Mouse (Mus musculus) intestine, embryonic 16.5 days (tissue): ENCODE results near the gene Pax4. TPM values are rescaled to one million over a fixed set of nuclear protein-coding genes. Genes with fewer than 3 reads are reported as not detected.

Source experiments
- ATAC-seq: fragments of 200-750 bp; cut with Nextera tagmentation; 2 replicates; pipeline ENCODE4 v1.8.0; 2017; ENCODE audit warnings: moderate TSS enrichment, moderate library complexity
- H3K27ac ChIP-seq: fragments of 300-500 bp; sonication (generic); 2 replicates; pipeline ENCODE4 v1.5.1; 2014; ENCODE audit warnings: mild to moderate bottlenecking, low read length
- H3K27me3 ChIP-seq: fragments of 300-500 bp; sonication (generic); replicated peaks from 2 replicates; pipeline ENCODE4 v1.6.1; 2014; ENCODE audit warnings: low read length, control low read depth, mixed read lengths; ENCODE audit not compliant: control insufficient read depth, insufficient read depth
- H3K36me3 ChIP-seq: fragments of 300-500 bp; sonication (generic); 2 replicates; pipeline ENCODE4 v1.6.1; 2014; ENCODE audit warnings: low read length, control low read depth; ENCODE audit not compliant: control insufficient read depth, insufficient read depth
- H3K4me1 ChIP-seq: fragments of 300-500 bp; sonication (generic); 2 replicates; pipeline ENCODE4 v1.6.1; 2014; ENCODE audit warnings: low read length, control low read depth, mixed read lengths; ENCODE audit not compliant: control insufficient read depth, insufficient read depth
- H3K4me2 ChIP-seq: fragments of 300-500 bp; sonication (generic); 2 replicates; pipeline ENCODE4 v1.6.1; 2014; ENCODE audit warnings: low read depth, low read length, control low read depth
- H3K4me3 ChIP-seq: fragments of 300-500 bp; sonication (generic); 2 replicates; pipeline ENCODE4 v1.5.1; 2014; ENCODE audit warnings: mild to moderate bottlenecking, low read length
- H3K9ac ChIP-seq: fragments of 300-500 bp; sonication (generic); 2 replicates; pipeline ENCODE4 v1.6.1; 2014; ENCODE audit warnings: low read depth, low read length
- H3K9me3 ChIP-seq: fragments of 300-500 bp; sonication (generic); 2 replicates; pipeline ENCODE4 v1.6.1; 2016; ENCODE audit warnings: low read length, control low read depth; ENCODE audit not compliant: control insufficient read depth
- WGBS: fragments of 180-500 bp; shearing (Covaris S2); extraction: QIAGEN DNeasy Blood & Tissue Kit; methylation state at CpG from one replicate; pipeline ENCODE4 v1.1.7; 2014; 5-methylcytosine and 5-hydroxymethylcytosine counted together
- polyA plus RNA-seq: library from polyadenylated mRNA; unstranded; fragments of >200 nt; fragmentation: Nextera tagmentation; extraction: Ambion mirVana; gene quantifications from 2 replicates; pipeline ENCODE4 v1.2.1, GENCODE M21; 2015

Gene Pax4
- polyA plus RNA-seq, 1 experiment from 2014 or later = 1.8 TPM

- H3K4me2 ChIP-seq = no peak overlapping the region
- no peaks in the 10 kb centered on the region for H3K36me3 ChIP-seq
- no peaks in the 10 kb centered on the region for H3K27me3 ChIP-seq
- H3K4me1 ChIP-seq = no peaks in the 10 kb centered on the region
- H3K9ac ChIP-seq = no peak overlapping the region
- no peaks in the 10 kb centered on the region for H3K9me3 ChIP-seq
- no peak overlapping the region for H3K4me3 ChIP-seq
- no peak for ATAC-seq
- H3K27ac ChIP-seq = no peak overlapping the region
These were observed 10.1 kb upstream of the Pax4 start for GRCm38 (mm10) chr6:28459221-28459668.

DNA sequence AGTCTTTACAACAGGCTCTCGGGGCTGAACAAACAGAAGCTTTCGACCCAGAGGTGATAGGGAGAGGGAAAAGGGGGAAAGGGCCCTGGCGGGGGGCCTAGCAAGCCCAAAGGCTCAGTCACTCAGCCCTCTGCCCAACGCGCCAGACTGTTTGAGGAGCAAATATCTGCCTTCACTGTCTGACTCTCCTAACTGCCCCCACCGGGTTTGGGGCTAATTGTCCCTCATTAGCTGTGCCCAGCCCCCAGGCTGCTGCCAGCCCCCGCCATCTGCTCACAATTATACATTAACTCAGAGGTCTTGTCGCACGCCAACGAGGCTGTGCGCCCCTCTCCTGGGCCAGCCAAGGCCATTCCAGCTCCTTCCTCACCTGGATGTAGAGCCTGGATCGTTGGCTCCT is 1.8 kb upstream of the Pax4 start:
- no peak overlapping the region for H3K9ac ChIP-seq
- no peak overlapping the region for H3K4me3 ChIP-seq
- H3K4me2 ChIP-seq = no peak overlapping the region
- peaks cover 25% of the 10 kb centered on the region for H3K27me3 ChIP-seq
- no peaks in the 10 kb centered on the region for H3K4me1 ChIP-seq
- no peak overlapping the region for H3K27ac ChIP-seq
- H3K36me3 ChIP-seq = no peaks in the 10 kb centered on the region
- no peak for ATAC-seq
- H3K9me3 ChIP-seq = no peaks in the 10 kb centered on the region
- under 1% methylated on average over 12 of the region's 12 CpGs for WGBS

DNA sequence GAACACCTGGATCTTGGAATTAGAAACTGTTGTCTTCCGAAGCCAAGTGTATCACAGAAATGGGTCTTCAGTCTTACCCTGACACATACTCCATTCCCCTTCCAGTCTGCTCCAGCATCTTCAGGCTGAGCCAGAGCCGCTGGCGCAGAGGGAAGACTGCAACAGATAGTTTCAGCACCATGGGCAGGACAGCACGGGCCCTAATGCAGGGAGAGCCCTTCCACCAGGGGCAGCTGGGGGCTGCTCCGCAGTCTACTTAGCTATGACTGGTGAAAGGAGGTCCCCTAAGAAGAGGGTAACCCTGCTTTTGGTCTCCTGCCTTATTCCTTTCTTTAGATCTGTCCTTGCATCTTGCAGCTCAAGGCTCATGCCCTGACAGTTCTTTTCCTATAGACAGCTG is 1.3 kb upstream of the Pax4 start:
- Histone ChIP-seq H3K9ac (no peak overlapping the region), H3K27ac (no peak overlapping the region), H3K36me3 (no peaks in the 10 kb centered on the region), H3K9me3 (no peaks in the 10 kb centered on the region), H3K4me3 (no peak overlapping the region), H3K4me2 (no peak overlapping the region), H3K27me3 (peaks cover 25% of the 10 kb centered on the region), H3K4me1 (no peaks in the 10 kb centered on the region)
- 15% methylated on average over 5 of the region's 5 CpGs for WGBS
- ATAC-seq = no peak

GRCm38 (mm10) chr6:28447937-28448336 is 1.2 kb downstream of the Pax4 start:
- H3K9me3 ChIP-seq = no peaks in the 10 kb centered on the region
- H3K4me2 ChIP-seq = no peak overlapping the region
- peaks cover 25% of the 10 kb centered on the region for H3K27me3 ChIP-seq
- WGBS = 82% methylated on average over 7 of the region's 7 CpGs
- no peaks in the 10 kb centered on the region for H3K4me1 ChIP-seq
- H3K36me3 ChIP-seq = no peaks in the 10 kb centered on the region
- H3K4me3 ChIP-seq = no peak overlapping the region
- no peak for ATAC-seq
- H3K9ac ChIP-seq = no peak overlapping the region
- no peak overlapping the region for H3K27ac ChIP-seq

- Histone ChIP-seq H3K4me2 (peak overlapping the region; percentile 41; the same call in 1 of the 2 replicates), H3K4me3 (no peak overlapping the region), H3K27me3 (no peaks in the 10 kb centered on the region), H3K27ac (no peak overlapping the region), H3K9ac (no peak overlapping the region), H3K9me3 (no peaks in the 10 kb centered on the region), H3K36me3 (no peaks in the 10 kb centered on the region), H3K4me1 (no peaks in the 10 kb centered on the region)
- 51% methylated on average over 6 of the region's 6 CpGs for WGBS
- ATAC-seq = peak; percentile 80
These were observed 17.7 kb downstream of the Pax4 start for GRCm38 (mm10) chr6:28431538-28431855.

DNA sequence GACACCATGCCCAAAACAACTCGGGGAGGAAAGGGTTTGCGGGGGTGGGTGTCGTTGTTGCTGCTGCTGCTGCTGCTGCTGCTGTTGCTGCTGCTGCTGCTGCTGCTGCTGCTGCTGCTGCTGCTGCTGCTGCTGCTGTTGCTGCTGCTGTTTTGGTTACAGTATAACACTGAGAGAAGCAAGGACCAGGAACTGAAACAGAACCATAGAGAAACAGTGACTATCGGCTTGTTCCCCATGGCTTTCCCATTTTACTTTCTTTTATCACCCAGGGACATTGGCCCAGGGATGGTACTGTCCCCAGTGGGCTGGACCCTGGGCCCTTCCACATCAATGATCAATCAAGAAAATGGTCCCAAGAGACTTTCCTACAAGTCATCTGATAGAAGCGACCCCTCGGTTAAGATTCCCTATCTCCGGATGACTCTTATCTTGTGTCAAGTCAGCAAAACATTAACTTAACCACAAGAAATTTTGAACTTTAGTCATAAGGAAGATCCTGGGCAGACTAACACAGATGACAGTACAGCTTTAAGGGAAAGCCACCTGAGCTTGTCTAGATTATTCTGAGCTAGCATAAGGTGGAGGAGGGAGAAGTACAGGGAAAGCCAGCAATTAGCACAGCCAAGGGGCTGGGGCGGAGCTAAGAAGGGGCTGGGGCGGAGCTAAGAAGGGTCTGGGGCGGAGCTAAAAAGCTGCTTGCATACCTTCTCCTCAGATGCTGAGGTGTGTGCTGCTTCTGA is 18.2 kb downstream of the Pax4 start:
- Histone ChIP-seq H3K27ac (no peak overlapping the region), H3K4me1 (no peaks in the 10 kb centered on the region), H3K27me3 (no peaks in the 10 kb centered on the region), H3K36me3 (no peaks in the 10 kb centered on the region), H3K9me3 (no peaks in the 10 kb centered on the region), H3K4me2 (peak overlapping the region; percentile 41; the same call in 1 of the 2 replicates), H3K4me3 (no peak overlapping the region), H3K9ac (no peak overlapping the region)
- WGBS = 68% methylated on average over 10 of the region's 10 CpGs
- peak; percentile 75 for ATAC-seq

DNA sequence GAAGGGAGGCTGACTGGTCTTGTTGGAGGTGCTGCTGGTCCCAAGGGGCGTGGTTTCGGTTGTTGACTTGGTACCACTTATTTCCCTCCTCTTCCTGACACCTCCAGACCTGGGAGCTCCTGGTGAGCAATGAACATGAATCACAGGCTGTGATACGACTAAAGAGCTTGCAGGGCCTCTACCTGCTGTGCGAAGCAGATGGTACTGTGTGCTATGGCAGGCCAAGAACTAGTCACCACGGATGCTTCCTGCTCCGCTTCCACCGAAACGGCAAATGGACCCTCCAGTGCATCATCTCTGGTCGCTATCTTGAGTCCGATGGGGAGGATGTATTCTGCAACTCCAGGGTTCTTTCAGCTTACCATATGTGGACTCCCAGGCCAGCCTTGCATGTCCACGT is 19.3 kb downstream of the Pax4 start:
- no peak overlapping the region for H3K4me3 ChIP-seq
- H3K27ac ChIP-seq = no peak overlapping the region
- H3K9me3 ChIP-seq = no peaks in the 10 kb centered on the region
- no peak overlapping the region for H3K9ac ChIP-seq
- no peaks in the 10 kb centered on the region for H3K27me3 ChIP-seq
- peaks cover 5% of the 10 kb centered on the region; the same call in 1 of the 2 replicates for H3K36me3 ChIP-seq
- no peak overlapping the region for H3K4me2 ChIP-seq
- 0 out of 2 replicates have a peak, but pooled peaks cover 3% of the 10 kb centered on the region for H3K4me1 ChIP-seq
- 90% methylated on average over 11 of the region's 11 CpGs for WGBS
- ATAC-seq = no peak

- Histone ChIP-seq H3K36me3 (peaks cover 5% of the 10 kb centered on the region; the same call in 1 of the 2 replicates), H3K27me3 (no peaks in the 10 kb centered on the region), H3K4me1 (peaks cover 7% of the 10 kb centered on the region), H3K27ac (no peak within 1 kb of the TSS), H3K4me2 (no peak within 1 kb of the TSS), H3K9me3 (no peaks in the 10 kb centered on the region), H3K9ac (no peak within 1 kb of the TSS), H3K4me3 (no peak within 1 kb of the TSS)
- no peak for ATAC-seq
- WGBS = 89% methylated on average over 3 of the region's 3 CpGs
These were observed 20.9 kb downstream of the Pax4 start, which contains the start of gene Gcc1 for GRCm38 (mm10) chr6:28428290-28428689. Gcc1 (minus strand) TSS chr6:28428390.

GRCm38 (mm10) chr6:28427096-28427839 is 21.9 kb downstream of the Pax4 start, which contains the start of gene Fscn3:
Fscn3 (plus strand) TSS chr6:28427789.
- 77% methylated on average over 3 of the region's 3 CpGs for WGBS
- Histone ChIP-seq H3K27ac (no peak within 1 kb of the TSS), H3K9ac (no peak within 1 kb of the TSS)

More at GRCm38 (mm10) chr6:28427096-28427839, 21.9 kb downstream of the Pax4 start, which contains the start of gene Fscn3:
- H3K27me3 ChIP-seq = no peaks in the 10 kb centered on the region
- H3K36me3 ChIP-seq = peaks cover 5% of the 10 kb centered on the region; the same call in 1 of the 2 replicates
- no peaks in the 10 kb centered on the region for H3K9me3 ChIP-seq
- H3K4me2 ChIP-seq = no peak within 1 kb of the TSS
- no peak within 1 kb of the TSS for H3K4me3 ChIP-seq
- peaks cover 8% of the 10 kb centered on the region for H3K4me1 ChIP-seq
- ATAC-seq = no peak
